Mouse (Mus musculus) hindbrain, embryonic 15.5 days (tissue): ENCODE data around the gene Dnajb9. TPM values are rescaled to one million over a fixed set of nuclear protein-coding genes. Genes with fewer than 3 reads are reported as not detected.

Experiments used
- ATAC-seq: fragments of 200-750 bp; cut with Nextera tagmentation; 2 replicates; pipeline ENCODE4 v1.8.0; 2017; ENCODE audit warnings: low read depth, moderate number of reproducible peaks, moderate TSS enrichment; ENCODE audit not compliant: low FRiP score
- H3K27ac ChIP-seq: fragments of 300-500 bp; sonication (generic); replicated peaks from 2 replicates; pipeline ENCODE4 v1.5.1; 2015; ENCODE audit warnings: mild to moderate bottlenecking, inconsistent platforms
- H3K27me3 ChIP-seq: fragments of 300-500 bp; sonication (generic); 2 replicates; pipeline ENCODE4 v1.6.1; 2015; ENCODE audit warnings: control low read depth, inconsistent platforms
- H3K36me3 ChIP-seq: fragments of 300-500 bp; sonication (generic); 2 replicates; pipeline ENCODE4 v1.6.1; 2015; ENCODE audit warnings: control low read depth, inconsistent platforms
- H3K4me1 ChIP-seq: fragments of 300-500 bp; sonication (generic); replicated peaks from 2 replicates; pipeline ENCODE4 v1.6.1; 2015; ENCODE audit warnings: control low read depth, inconsistent platforms
- H3K4me2 ChIP-seq: fragments of 300-500 bp; sonication (generic); 2 replicates; pipeline ENCODE4 v1.6.1; 2015; ENCODE audit warnings: moderate library complexity, mild to moderate bottlenecking, inconsistent platforms
- H3K4me3 ChIP-seq: fragments of 300-500 bp; sonication (generic); 2 replicates; pipeline ENCODE4 v1.5.1; 2015; ENCODE audit warnings: mild to moderate bottlenecking, inconsistent platforms
- H3K9ac ChIP-seq: fragments of 300-500 bp; sonication (generic); 2 replicates; pipeline ENCODE4 v1.6.1; 2015; ENCODE audit warnings: inconsistent platforms
- H3K9me3 ChIP-seq: fragments of 300-500 bp; sonication (generic); 2 replicates; pipeline ENCODE4 v1.6.1; 2016; ENCODE audit warnings: control low read depth, inconsistent platforms
- WGBS: fragments of 180-500 bp; shearing (Covaris S2); methylation state at CpG from one replicate; pipeline ENCODE4 v1.1.7; 2015; 5-methylcytosine and 5-hydroxymethylcytosine counted together
- microRNA-seq: library from miRNA; unstranded; fragments of <30 nt; microRNA quantifications from one replicate; pipeline ENCODE4, GENCODE M21; 2016
- polyA plus RNA-seq: library from polyadenylated mRNA; unstranded; fragments of >200 nt; fragmentation: Nextera tagmentation; extraction: Ambion mirVana; gene quantifications from 2 replicates; pipeline ENCODE4 v1.2.1, GENCODE M21; 2015

Gene Dnajb9
- polyA plus RNA-seq, 1 experiment from 2014 or later, result 32.8 TPM

GRCm38 (mm10) chr12:44197873-44198525 is 12.1 kb downstream of the Dnajb9 start:
- no peak for ATAC-seq
- 68% methylated on average over 4 of the region's 4 CpGs for WGBS
- H3K36me3 ChIP-seq, result no peaks in the 10 kb centered on the region
- no peaks in the 10 kb centered on the region for H3K27me3 ChIP-seq
- H3K9ac ChIP-seq, result no peak overlapping the region
- no peaks in the 10 kb centered on the region for H3K4me1 ChIP-seq
- H3K9me3 ChIP-seq, result no peaks in the 10 kb centered on the region
- no peak overlapping the region for H3K4me2 ChIP-seq
- no peak overlapping the region for H3K4me3 ChIP-seq
- no peak overlapping the region for H3K27ac ChIP-seq

GRCm38 (mm10) chr12:44181081-44181982 is 28.8 kb downstream of the Dnajb9 start:
- H3K4me3 ChIP-seq, result peak overlapping the region; percentile 12; the same call in 1 of the 2 replicates
- H3K9ac ChIP-seq, result no peak overlapping the region
- no peaks in the 10 kb centered on the region for H3K27me3 ChIP-seq
- H3K4me1 ChIP-seq, result peaks cover 11% of the 10 kb centered on the region
- no peaks in the 10 kb centered on the region for H3K36me3 ChIP-seq
- WGBS, result 37% methylated on average over 9 of the region's 9 CpGs
- no peak overlapping the region for H3K27ac ChIP-seq
- peak overlapping the region; percentile 42 for H3K4me2 ChIP-seq
- no peaks in the 10 kb centered on the region for H3K9me3 ChIP-seq
- ATAC-seq, result peak; percentile 91

- 0 out of 2 replicates have a peak overlapping the region, but pooled peaks have one; percentile 2 for H3K27ac ChIP-seq
- no peak overlapping the region for H3K4me3 ChIP-seq
- H3K9ac ChIP-seq, result no peak overlapping the region
- ATAC-seq, result 0 out of 2 replicates have a peak, but pooled peaks have one; percentile 25
- H3K27me3 ChIP-seq, result no peaks in the 10 kb centered on the region
- no peaks in the 10 kb centered on the region for H3K36me3 ChIP-seq
- 28% methylated on average over 2 of the region's 2 CpGs for WGBS
- peaks cover 14% of the 10 kb centered on the region for H3K4me1 ChIP-seq
- peak overlapping the region; percentile 38 for H3K4me2 ChIP-seq
- no peaks in the 10 kb centered on the region for H3K9me3 ChIP-seq
Observed at GRCm38 (mm10) chr12:44177038-44177355, 33.1 kb downstream of the Dnajb9 start.

GRCm38 (mm10) chr12:44176331-44177037 is 33.6 kb downstream of the Dnajb9 start:
- Histone ChIP-seq H3K4me1 (peaks cover 14% of the 10 kb centered on the region), H3K4me3 (no peak overlapping the region), H3K27me3 (no peaks in the 10 kb centered on the region), H3K9ac (peak overlapping the region; percentile 10; the same call in 1 of the 2 replicates), H3K4me2 (peak overlapping the region; percentile 38), H3K27ac (peak overlapping the region; percentile 2; the same call in 1 of the 2 replicates), H3K9me3 (no peaks in the 10 kb centered on the region), H3K36me3 (no peaks in the 10 kb centered on the region)
- ATAC-seq, result peak; percentile 16; the same call in 1 of the 2 replicates
- 30% methylated on average over 10 of the region's 10 CpGs for WGBS

DNA sequence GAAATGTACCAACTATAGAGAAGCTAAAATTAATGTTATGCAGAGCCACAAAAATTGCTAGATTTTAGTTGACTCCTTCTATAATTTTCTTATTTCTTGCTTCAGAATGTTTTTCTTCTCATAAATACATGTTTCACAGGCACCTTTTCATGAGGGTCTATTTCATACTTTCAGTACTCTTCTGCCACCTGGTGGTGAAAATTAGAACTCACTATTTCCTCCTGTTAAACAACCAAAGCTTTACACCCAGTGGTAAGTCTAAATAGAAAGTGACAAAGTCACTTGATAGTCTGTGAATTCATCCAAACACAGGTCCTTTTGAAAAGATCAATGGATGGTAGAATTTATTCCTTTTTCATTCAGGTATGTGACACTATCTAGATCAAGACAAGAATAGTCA is 43.2 kb downstream of the Dnajb9 start:
- Histone ChIP-seq H3K9me3 (no peaks in the 10 kb centered on the region), H3K4me1 (no peaks in the 10 kb centered on the region), H3K36me3 (no peaks in the 10 kb centered on the region), H3K4me3 (no peak overlapping the region), H3K27ac (no peak overlapping the region), H3K4me2 (no peak overlapping the region), H3K27me3 (no peaks in the 10 kb centered on the region), H3K9ac (no peak overlapping the region)
- no peak for ATAC-seq

DNA sequence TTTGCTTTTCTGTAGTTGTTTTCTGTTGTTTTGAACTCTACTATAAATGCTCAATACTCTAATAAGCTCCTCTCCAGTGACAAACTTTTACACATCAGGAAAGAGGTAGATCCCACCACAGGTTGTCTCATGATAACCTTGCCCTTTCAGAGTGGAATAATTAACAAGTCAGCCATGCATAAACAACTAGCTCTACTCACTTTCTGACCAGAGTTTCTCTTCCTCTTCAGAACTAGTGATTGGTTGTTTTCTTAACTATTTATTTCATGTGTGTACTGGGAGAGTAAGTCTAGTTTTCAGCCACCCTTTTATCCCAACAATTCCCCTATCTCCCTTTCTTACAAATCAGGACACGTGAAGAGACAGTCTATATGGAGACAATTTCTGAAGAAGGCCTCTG is 50.8 kb downstream of the Dnajb9 start:
- WGBS, result 91% methylated on average over 1 of the region's 1 CpGs
- Histone ChIP-seq H3K4me2 (no peak overlapping the region), H3K27me3 (no peaks in the 10 kb centered on the region), H3K4me3 (no peak overlapping the region), H3K4me1 (no peaks in the 10 kb centered on the region), H3K9ac (no peak overlapping the region), H3K36me3 (no peaks in the 10 kb centered on the region), H3K9me3 (no peaks in the 10 kb centered on the region), H3K27ac (no peak overlapping the region)
- ATAC-seq, result no peak

Small RNA genes lying within 50 kb of the gene (microRNA-seq; reads per million reads assigned to microRNA genes)
- gene Mir5627, result 0.87 reads per million

Other genes starting within 250 kb of the Dnajb9 start
- gene Pnpla8, start 11.0 kb upstream of the Dnajb9 start, polyA plus RNA-seq, result 125 and 126 TPM in 2 replicates
- 127 and 139 TPM in 2 replicates for gene Nrcam, start 118.6 kb upstream of the Dnajb9 start, polyA plus RNA-seq